Mouse (Mus musculus) MEL (cell line): ENCODE measurements at regions not wholly inside any gene's neighbourhood (a gene's known extent, or its start where the extent isn't known, plus 50 kb on each side); places are given as distances from the start of the nearest gene placed in this dataset.

Experiments used
- DNase-seq: peaks from one replicate; pipeline ENCODE4 v3.0.0; 2011; ENCODE audit warnings: low read depth, low spot score
- H3K27ac ChIP-seq: 2 replicates; pipeline ENCODE4 v1.5.1; 2012; ENCODE audit warnings: low read depth, mild to moderate bottlenecking, control low read depth, low read length, moderate library complexity; ENCODE audit not compliant: control insufficient read depth
- H3K27me3 ChIP-seq, 2 experiments: fragments of 150-350 bp in 1 of 2; sonication (generic) in 1 of 2; 2 replicates each; pipeline ENCODE4 v1.6.1; 2012; ENCODE audit warnings: low read length in 2 of 2, mild to moderate bottlenecking in 2 of 2, improper control_type of control experiment in 1 of 2, moderate library complexity in 1 of 2; ENCODE audit not compliant: insufficient read depth in 2 of 2, control insufficient read depth in 1 of 2
- H3K36me3 ChIP-seq, 2 experiments: 2 replicates each; pipeline ENCODE4 v1.6.1; 2012 to 2014; ENCODE audit warnings: low read length in 2 of 2, improper control_type of control experiment in 1 of 2, inconsistent platforms in 1 of 2, mild to moderate bottlenecking in 1 of 2; ENCODE audit not compliant: insufficient read depth in 2 of 2, control insufficient read depth in 1 of 2
- H3K4me1 ChIP-seq, 2 experiments: fragments of 150-350 bp in 1 of 2; sonication (generic) in 1 of 2; 2 replicates each; pipeline ENCODE4 v1.6.1; 2012; ENCODE audit warnings: low read length in 2 of 2, improper control_type of control experiment in 1 of 2, mild to moderate bottlenecking in 1 of 2; ENCODE audit not compliant: insufficient read depth in 2 of 2, control insufficient read depth in 1 of 2
- H3K4me3 ChIP-seq, 2 experiments: fragments of 150-350 bp in 1 of 2; sonication (generic) in 1 of 2; 2 replicates each; pipeline ENCODE4 v1.5.1; 2012; ENCODE audit warnings: low read depth in 2 of 2, low read length in 2 of 2, mild to moderate bottlenecking in 2 of 2, moderate library complexity in 2 of 2, control low read depth in 1 of 2, improper control_type of control experiment in 1 of 2; ENCODE audit not compliant: control insufficient read depth in 1 of 2, insufficient read depth in 1 of 2
- H3K79me2 ChIP-seq: 2 replicates; pipeline ENCODE4 v1.6.1; 2012; ENCODE audit warnings: mild to moderate bottlenecking, low read length, moderate library complexity; ENCODE audit not compliant: control insufficient read depth, poor library complexity, insufficient read depth
- H3K9ac ChIP-seq: 2 replicates; pipeline ENCODE4 v1.6.1; 2012; ENCODE audit warnings: low read depth, mild to moderate bottlenecking, control low read depth, low read length, moderate library complexity; ENCODE audit not compliant: control insufficient read depth, poor library complexity, severe bottlenecking
- H3K9me3 ChIP-seq: fragments of 150-350 bp; sonication (generic); replicated peaks from 2 replicates; pipeline ENCODE4 v1.6.1; 2012; ENCODE audit warnings: mild to moderate bottlenecking, low read length, improper control_type of control experiment, moderate library complexity; ENCODE audit not compliant: insufficient read depth
- BHLHE40 ChIP-seq: IDR thresholded peaks from 2 replicates; pipeline ENCODE4 v1.6.1; 2012; ENCODE audit warnings: low read depth, mild to moderate bottlenecking, inconsistent platforms, low read length, improper control_type of control experiment, borderline replicate concordance
- CTCF ChIP-seq, 3 experiments: IDR thresholded peaks in 2 of 3; conservative IDR thresholded peaks in 1 of 3; 2 replicates each; pipeline ENCODE4 v1.5.1; 2011 to 2012; ENCODE audit warnings: low read length in 3 of 3, low read depth in 2 of 3, mild to moderate bottlenecking in 2 of 3, improper control_type of control experiment in 1 of 3, inconsistent platforms in 1 of 3, mixed read lengths in 1 of 3, moderate library complexity in 1 of 3; ENCODE audit not compliant: control insufficient read depth in 1 of 3, insufficient read depth in 1 of 3, poor library complexity in 1 of 3, severe bottlenecking in 1 of 3
- E2F4 ChIP-seq: IDR thresholded peaks from 2 replicates; pipeline ENCODE4 v1.6.1; 2011; ENCODE audit warnings: low read depth, low read length, improper control_type of control experiment, borderline replicate concordance
- ELF1 ChIP-seq: IDR thresholded peaks from 2 replicates; pipeline ENCODE4 v1.6.1; 2014; ENCODE audit warnings: low read depth, mild to moderate bottlenecking, inconsistent platforms, low read length, improper control_type of control experiment, moderate library complexity
- EP300 ChIP-seq, 2 experiments: IDR thresholded peaks; 2 replicates each; pipeline ENCODE4 v1.6.1; 2011; ENCODE audit warnings: improper control_type of control experiment in 2 of 2, low read length in 2 of 2, low read depth in 1 of 2, mild to moderate bottlenecking in 1 of 2
- ETS1 ChIP-seq: IDR thresholded peaks from 2 replicates; pipeline ENCODE4 v1.6.1; 2012; ENCODE audit warnings: low read depth, mild to moderate bottlenecking, inconsistent platforms, low read length, improper control_type of control experiment, moderate library complexity
- KAT2A ChIP-seq: conservative IDR thresholded peaks from 2 replicates; pipeline ENCODE4 v1.6.1; 2012; ENCODE audit warnings: low read depth, low read length, improper control_type of control experiment, inconsistent platforms
- MAX ChIP-seq: IDR thresholded peaks from 2 replicates; pipeline ENCODE4 v1.6.1; 2011; ENCODE audit warnings: low read length, improper control_type of control experiment
- MAZ ChIP-seq: IDR thresholded peaks from 2 replicates; pipeline ENCODE4 v1.6.1; 2012; ENCODE audit warnings: low read depth, mild to moderate bottlenecking, inconsistent platforms, low read length, improper control_type of control experiment
- MEF2A ChIP-seq: IDR thresholded peaks from 2 replicates; pipeline ENCODE4 v1.6.1; 2014; ENCODE audit warnings: low read depth, mild to moderate bottlenecking, inconsistent platforms, low read length, improper control_type of control experiment; ENCODE audit not compliant: poor library complexity, insufficient replicate concordance, severe bottlenecking; ENCODE audit errors: extremely low read depth
- MYB ChIP-seq: IDR thresholded peaks from 2 replicates; pipeline ENCODE4 v1.6.1; 2011; ENCODE audit warnings: mild to moderate bottlenecking, low read depth, low read length, improper control_type of control experiment
- MYC ChIP-seq: IDR thresholded peaks from 2 replicates; pipeline ENCODE4 v1.6.1; 2011; ENCODE audit warnings: low read depth, mild to moderate bottlenecking, low read length, improper control_type of control experiment, moderate library complexity
- NELFE ChIP-seq: IDR thresholded peaks from 2 replicates; pipeline ENCODE4 v1.6.1; 2011; ENCODE audit warnings: low read depth, low read length, improper control_type of control experiment
- NRF1 ChIP-seq: IDR thresholded peaks from 2 replicates; pipeline ENCODE4 v1.6.1; 2014; ENCODE audit warnings: low read depth, mild to moderate bottlenecking, inconsistent platforms, low read length, improper control_type of control experiment, moderate library complexity; ENCODE audit not compliant: poor library complexity, insufficient read depth, severe bottlenecking
- POLR2A ChIP-seq, 2 experiments: IDR thresholded peaks; 2 replicates each; pipeline ENCODE4 v1.6.1; 2011 to 2012; ENCODE audit warnings: low read length in 2 of 2, mild to moderate bottlenecking in 2 of 2, control low read depth in 1 of 2, improper control_type of control experiment in 1 of 2, low read depth in 1 of 2, moderate library complexity in 1 of 2; ENCODE audit not compliant: control insufficient read depth in 1 of 2, insufficient read depth in 1 of 2, poor library complexity in 1 of 2
- POLR2AphosphoS2 ChIP-seq: IDR thresholded peaks from 2 replicates; pipeline ENCODE4 v1.6.1; 2011; ENCODE audit warnings: low read length, improper control_type of control experiment
- SIN3A ChIP-seq: IDR thresholded peaks from 2 replicates; pipeline ENCODE4 v1.6.1; 2012; ENCODE audit warnings: low read length, improper control_type of control experiment, inconsistent platforms
- SMC3 ChIP-seq: IDR thresholded peaks from 2 replicates; pipeline ENCODE4 v1.6.1; 2011; ENCODE audit warnings: low read depth, low read length, improper control_type of control experiment
- USF2 ChIP-seq, 2 experiments: IDR thresholded peaks; 2 replicates each; pipeline ENCODE4 v1.6.1; 2011 to 2012; ENCODE audit warnings: improper control_type of control experiment in 2 of 2, low read length in 2 of 2, borderline replicate concordance in 1 of 2, inconsistent platforms in 1 of 2, low read depth in 1 of 2, mild to moderate bottlenecking in 1 of 2; ENCODE audit not compliant: insufficient read depth in 1 of 2
- ZC3H11A ChIP-seq: IDR thresholded peaks from 2 replicates; pipeline ENCODE4 v1.6.1; 2012; ENCODE audit warnings: low read depth, mild to moderate bottlenecking, inconsistent platforms, low read length, improper control_type of control experiment
- ZMIZ1 ChIP-seq: IDR thresholded peaks from 2 replicates; pipeline ENCODE4 v1.6.1; 2012; ENCODE audit warnings: low read depth, mild to moderate bottlenecking, inconsistent platforms, low read length, improper control_type of control experiment, moderate library complexity

DNA sequence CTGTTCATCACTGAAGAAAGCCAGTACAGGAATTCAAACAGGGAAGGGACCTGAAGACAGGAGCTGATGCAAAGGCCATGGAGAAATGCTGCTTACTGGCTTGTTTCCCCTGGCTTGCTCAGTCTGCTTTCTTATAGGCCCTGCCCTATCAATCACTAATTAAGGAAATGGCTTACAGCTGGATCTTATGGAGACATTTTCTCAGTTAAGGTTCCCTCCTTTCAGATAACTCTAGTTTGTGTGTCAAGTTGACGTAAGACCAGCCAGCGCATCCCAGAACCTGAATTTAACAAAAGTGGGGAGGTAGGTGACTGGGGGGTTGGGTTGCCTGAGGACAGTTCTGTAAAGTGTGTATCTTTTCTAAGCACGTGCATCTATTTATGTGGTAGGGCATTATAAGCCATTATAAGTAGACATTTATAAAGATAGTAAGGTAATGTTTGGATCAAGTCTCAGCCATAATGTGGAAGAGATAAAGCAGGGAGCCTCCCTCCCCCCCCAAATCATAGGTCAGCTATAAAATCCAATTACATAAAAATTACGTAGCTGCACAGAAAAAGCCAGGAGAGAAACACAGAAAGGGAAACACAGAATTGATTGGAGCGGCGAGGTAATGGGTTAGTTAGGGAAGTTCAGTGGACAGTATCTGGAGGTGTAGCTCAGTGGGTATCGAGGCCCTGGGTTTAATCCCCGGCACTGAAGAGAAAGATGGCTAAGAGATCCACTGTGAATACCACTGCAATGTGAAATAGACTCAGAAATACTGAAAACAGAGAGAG is 108.6 kb upstream of the Cpm start:
- H3K27ac ChIP-seq = no peak overlapping the region
- H3K4me3 ChIP-seq = no peak overlapping the region
- no peaks in the 10 kb centered on the region for H3K4me1 ChIP-seq
- H3K79me2 ChIP-seq = no peaks in the 10 kb centered on the region
- H3K36me3 ChIP-seq = no peaks in the 10 kb centered on the region
- no peaks in the 10 kb centered on the region for H3K27me3 ChIP-seq
- no peak for TF ChIP-seq NELFE
- H3K9me3 ChIP-seq = no peaks in the 10 kb centered on the region
- DNase-seq = no peak
- no peak overlapping the region for H3K9ac ChIP-seq

DNA sequence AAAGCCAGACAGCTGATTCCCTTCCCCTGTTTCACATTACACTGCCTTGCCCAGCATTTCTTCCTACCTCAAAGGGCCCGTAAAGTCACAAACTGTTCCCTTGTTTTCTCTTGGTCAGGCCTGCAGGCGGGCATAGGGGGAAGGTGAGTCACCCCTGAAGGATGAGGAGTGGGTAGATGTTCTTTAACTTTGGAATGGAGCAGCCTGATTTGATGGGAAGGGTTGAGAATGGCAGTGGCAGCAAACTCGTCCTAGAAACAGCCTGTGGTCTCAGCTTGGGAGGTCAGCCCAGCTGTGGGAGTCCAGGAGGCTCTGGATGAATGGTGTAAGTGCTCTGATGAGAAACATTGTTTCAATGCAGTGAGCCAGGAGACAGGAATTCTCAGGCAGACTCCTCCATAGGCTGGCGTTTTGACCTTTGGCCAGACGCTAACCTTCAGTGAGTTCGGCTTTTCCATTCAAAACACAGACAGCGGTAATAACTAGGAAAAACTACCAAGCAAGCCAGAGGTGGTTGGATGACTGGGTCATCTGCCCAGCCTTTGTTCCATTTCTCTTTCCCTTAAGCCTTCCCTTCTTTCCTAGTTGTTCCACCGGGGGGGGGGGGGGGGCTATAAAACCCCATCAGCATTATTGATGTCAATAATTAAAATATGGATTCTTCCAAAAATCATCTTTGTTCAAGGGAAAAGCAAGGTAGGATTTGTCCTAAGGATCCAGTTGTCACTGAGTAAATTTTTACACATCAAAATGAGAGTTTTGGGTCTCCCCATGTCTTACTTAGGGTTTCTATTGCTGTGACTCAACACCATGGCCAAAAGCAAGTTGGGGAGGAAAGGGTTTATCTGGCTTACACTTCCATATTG is 109.4 kb upstream of the Cpm start:
- H3K36me3 ChIP-seq = no peaks in the 10 kb centered on the region
- H3K9ac ChIP-seq = no peak overlapping the region
- H3K27me3 ChIP-seq = no peaks in the 10 kb centered on the region
- H3K27ac ChIP-seq = no peak overlapping the region
- H3K9me3 ChIP-seq = no peaks in the 10 kb centered on the region
- TF ChIP-seq MAX (no peak), MYB (no peak), MYC (no peak), POLR2A (IDR thresholded peaks at IDR 0.05; ENCODE audit: control insufficient read depth in 1 of 2, insufficient read depth in 1 of 2, low read depth in 1 of 2, low read length in 2 of 2, poor library complexity in 1 of 2) (no peak), SMC3 (no peak), MAZ (no peak), ETS1 (no peak), USF2 (IDR thresholded peaks at IDR 0.05; ENCODE audit: borderline replicate concordance in 1 of 2, insufficient read depth in 1 of 2, low read depth in 1 of 2, low read length in 2 of 2) (no peak), CTCF (IDR thresholded peaks at IDR 0.05 in 2 of 3, conservative IDR thresholded peaks at IDR 0.05 in 1 of 3; ENCODE audit: control insufficient read depth in 1 of 3, insufficient read depth in 1 of 3, low read depth in 2 of 3, low read length in 3 of 3, poor library complexity in 1 of 3, severe bottlenecking in 1 of 3) (no peak), MEF2A (no peak), E2F4 (no peak), POLR2AphosphoS2 (no peak), SIN3A (no peak), KAT2A (no peak), ZC3H11A (no peak), ELF1 (no peak), NRF1 (no peak), BHLHE40 (no peak), EP300 (IDR thresholded peaks at IDR 0.05; ENCODE audit: low read depth in 1 of 2, low read length in 2 of 2) (no peak), ZMIZ1 (no peak)
- no peak for DNase-seq
- H3K79me2 ChIP-seq = no peaks in the 10 kb centered on the region
- H3K4me1 ChIP-seq = no peaks in the 10 kb centered on the region
- no peak overlapping the region for H3K4me3 ChIP-seq
